Mouse (Mus musculus) midbrain, embryonic 15.5 days (tissue): ENCODE data around the gene Nrl. TPM values are rescaled to one million over a fixed set of nuclear protein-coding genes. Genes with fewer than 3 reads are reported as not detected.

ENCODE experiments used
- ATAC-seq: fragments of 200-750 bp; cut with Nextera tagmentation; replicated peaks from 2 replicates; pipeline ENCODE4 v1.8.0; 2017; ENCODE audit warnings: moderate TSS enrichment
- H3K27ac ChIP-seq: fragments of 300-500 bp; sonication (generic); 2 replicates; pipeline ENCODE4 v1.5.1; 2015; ENCODE audit warnings: mild to moderate bottlenecking, inconsistent platforms
- H3K27me3 ChIP-seq: fragments of 300-500 bp; sonication (generic); replicated peaks from 2 replicates; pipeline ENCODE4 v1.6.1; 2015; ENCODE audit warnings: inconsistent platforms
- H3K36me3 ChIP-seq: fragments of 300-500 bp; sonication (generic); replicated peaks from 2 replicates; pipeline ENCODE4 v1.6.1; 2015; ENCODE audit warnings: inconsistent platforms
- H3K4me1 ChIP-seq: fragments of 300-500 bp; sonication (generic); 2 replicates; pipeline ENCODE4 v1.6.1; 2015; ENCODE audit warnings: inconsistent platforms
- H3K4me2 ChIP-seq: fragments of 300-500 bp; sonication (generic); 2 replicates; pipeline ENCODE4 v1.6.1; 2015; ENCODE audit warnings: inconsistent platforms, mild to moderate bottlenecking, moderate library complexity
- H3K4me3 ChIP-seq: fragments of 300-500 bp; sonication (generic); 2 replicates; pipeline ENCODE4 v1.5.1; 2015; ENCODE audit warnings: mild to moderate bottlenecking, inconsistent platforms
- H3K9ac ChIP-seq: fragments of 300-500 bp; sonication (generic); 2 replicates; pipeline ENCODE4 v1.6.1; 2015; ENCODE audit warnings: mild to moderate bottlenecking, inconsistent platforms
- H3K9me3 ChIP-seq: fragments of 300-500 bp; sonication (generic); 2 replicates; pipeline ENCODE4 v1.6.1; 2016; ENCODE audit warnings: inconsistent platforms
- WGBS: fragments of 180-500 bp; shearing (Covaris S2); methylation state at CpG from one replicate; pipeline ENCODE4 v1.1.7; 2015; ENCODE audit warnings: mixed read lengths; 5-methylcytosine and 5-hydroxymethylcytosine counted together
- polyA plus RNA-seq: library from polyadenylated mRNA; unstranded; fragments of >200 nt; fragmentation: Nextera tagmentation; extraction: Ambion mirVana; gene quantifications from 2 replicates; pipeline ENCODE4 v1.2.1, GENCODE M21; 2015

Nrl gene
- polyA plus RNA-seq, 1 experiment from 2014 or later, result 0.17 TPM

- WGBS, result 57% methylated on average over 4 of the region's 4 CpGs
- Histone ChIP-seq H3K9ac (no peak overlapping the region), H3K9me3 (no peaks in the 10 kb centered on the region), H3K4me1 (peaks cover 11% of the 10 kb centered on the region), H3K4me2 (no peak overlapping the region), H3K36me3 (no peaks in the 10 kb centered on the region), H3K27ac (no peak overlapping the region), H3K4me3 (no peak overlapping the region), H3K27me3 (no peaks in the 10 kb centered on the region)
- ATAC-seq, result no peak
Observed at GRCm38 (mm10) chr14:55524062-55524461, 719 bp downstream of the Nrl start.

GRCm38 (mm10) chr14:55520451-55521361 is 4.1 kb downstream of the Nrl start:
- peak; percentile 85 for ATAC-seq
- WGBS, result under 1% methylated on average over 61 of the region's 61 CpGs
- Histone ChIP-seq H3K9me3 (no peaks in the 10 kb centered on the region), H3K4me2 (peak overlapping the region; percentile 89), H3K36me3 (no peaks in the 10 kb centered on the region), H3K9ac (peak overlapping the region; percentile 63), H3K4me1 (peaks cover 14% of the 10 kb centered on the region), H3K4me3 (peak overlapping the region; percentile 53), H3K27me3 (no peaks in the 10 kb centered on the region), H3K27ac (peak overlapping the region; percentile 83)

GRCm38 (mm10) chr14:55519604-55520003 is 5.2 kb downstream of the Nrl start:
- peak overlapping the region; percentile 27; the same call in 1 of the 2 replicates for H3K27ac ChIP-seq
- H3K4me2 ChIP-seq, result no peak overlapping the region
- H3K9me3 ChIP-seq, result no peaks in the 10 kb centered on the region
- WGBS, result 65% methylated on average over 4 of the region's 4 CpGs
- peaks cover 14% of the 10 kb centered on the region for H3K4me1 ChIP-seq
- no peak overlapping the region for H3K4me3 ChIP-seq
- no peaks in the 10 kb centered on the region for H3K36me3 ChIP-seq
- no peak for ATAC-seq
- no peak overlapping the region for H3K9ac ChIP-seq
- H3K27me3 ChIP-seq, result no peaks in the 10 kb centered on the region

- Histone ChIP-seq H3K4me2 (no peak overlapping the region), H3K36me3 (no peaks in the 10 kb centered on the region), H3K27ac (no peak overlapping the region), H3K9me3 (no peaks in the 10 kb centered on the region), H3K4me3 (no peak overlapping the region), H3K4me1 (peaks cover 14% of the 10 kb centered on the region), H3K27me3 (no peaks in the 10 kb centered on the region), H3K9ac (no peak overlapping the region)
- ATAC-seq, result peak; percentile 67
- 8% methylated on average over 2 of the region's 2 CpGs for WGBS
Observed at GRCm38 (mm10) chr14:55518897-55519296, 5.9 kb downstream of the Nrl start.

- no peak overlapping the region for H3K4me2 ChIP-seq
- WGBS, result 91% methylated on average over 4 of the region's 4 CpGs
- H3K9me3 ChIP-seq, result no peaks in the 10 kb centered on the region
- no peak for ATAC-seq
- H3K4me1 ChIP-seq, result peaks cover 17% of the 10 kb centered on the region
- H3K9ac ChIP-seq, result no peak overlapping the region
- no peak overlapping the region for H3K4me3 ChIP-seq
- H3K27me3 ChIP-seq, result no peaks in the 10 kb centered on the region
- H3K27ac ChIP-seq, result no peak overlapping the region
- H3K36me3 ChIP-seq, result no peaks in the 10 kb centered on the region
Observed at GRCm38 (mm10) chr14:55515846-55516245, 8.9 kb downstream of the Nrl start.

GRCm38 (mm10) chr14:55513927-55514326 is 10.9 kb downstream of the Nrl start:
- no peak for ATAC-seq
- no peak overlapping the region for H3K4me3 ChIP-seq
- no peaks in the 10 kb centered on the region for H3K27me3 ChIP-seq
- no peak overlapping the region for H3K9ac ChIP-seq
- WGBS, result 73% methylated on average over 10 of the region's 10 CpGs
- no peaks in the 10 kb centered on the region for H3K36me3 ChIP-seq
- H3K27ac ChIP-seq, result no peak overlapping the region
- H3K9me3 ChIP-seq, result no peaks in the 10 kb centered on the region
- H3K4me2 ChIP-seq, result no peak overlapping the region
- peaks cover 14% of the 10 kb centered on the region; the same call in 1 of the 2 replicates for H3K4me1 ChIP-seq

- Histone ChIP-seq H3K4me2 (no peak overlapping the region), H3K4me3 (no peak overlapping the region), H3K4me1 (peaks cover 12% of the 10 kb centered on the region; the same call in 1 of the 2 replicates), H3K9me3 (no peaks in the 10 kb centered on the region), H3K36me3 (no peaks in the 10 kb centered on the region), H3K27me3 (no peaks in the 10 kb centered on the region), H3K9ac (no peak overlapping the region), H3K27ac (no peak overlapping the region)
- 0 out of 2 replicates have a peak, but pooled peaks have one; percentile 6 for ATAC-seq
- WGBS, result 61% methylated on average over 7 of the region's 7 CpGs
Observed at GRCm38 (mm10) chr14:55511037-55511436, 13.7 kb downstream of the Nrl start.

GRCm38 (mm10) chr14:55510125-55510731 is 14.6 kb downstream of the Nrl start, which contains the start of gene Cpne6:
Gene Cpne6, plus strand, starts transcription at chr14:55510445.
- Histone ChIP-seq H3K27me3 (no peaks in the 10 kb centered on the region), H3K27ac (no peak within 1 kb of the TSS), H3K36me3 (no peaks in the 10 kb centered on the region), H3K9me3 (no peaks in the 10 kb centered on the region), H3K4me2 (no peak within 1 kb of the TSS), H3K9ac (no peak within 1 kb of the TSS), H3K4me3 (no peak within 1 kb of the TSS), H3K4me1 (peaks cover 12% of the 10 kb centered on the region; the same call in 1 of the 2 replicates)
- ATAC-seq, result peak; percentile 28; the same call in 1 of the 2 replicates
- 72% methylated on average over 21 of the region's 22 CpGs for WGBS

GRCm38 (mm10) chr14:55509540-55509939 is 15.2 kb downstream of the Nrl start:
- Histone ChIP-seq H3K4me2 (no peak overlapping the region), H3K27ac (no peak overlapping the region), H3K4me3 (no peak overlapping the region), H3K4me1 (peaks cover 12% of the 10 kb centered on the region; the same call in 1 of the 2 replicates), H3K9ac (no peak overlapping the region), H3K36me3 (no peaks in the 10 kb centered on the region), H3K9me3 (no peaks in the 10 kb centered on the region), H3K27me3 (no peaks in the 10 kb centered on the region)
- no peak for ATAC-seq
- WGBS, result 80% methylated on average over 10 of the region's 10 CpGs

- H3K27me3 ChIP-seq, result no peaks in the 10 kb centered on the region
- no peak overlapping the region for H3K4me2 ChIP-seq
- H3K9ac ChIP-seq, result no peak overlapping the region
- H3K4me1 ChIP-seq, result peaks cover 12% of the 10 kb centered on the region; the same call in 1 of the 2 replicates
- H3K9me3 ChIP-seq, result no peaks in the 10 kb centered on the region
- H3K27ac ChIP-seq, result no peak overlapping the region
- no peak for ATAC-seq
- no peak overlapping the region for H3K4me3 ChIP-seq
- 51% methylated on average over 7 of the region's 7 CpGs for WGBS
- no peaks in the 10 kb centered on the region for H3K36me3 ChIP-seq
Observed at GRCm38 (mm10) chr14:55507801-55508200, 17.0 kb downstream of the Nrl start.

- Histone ChIP-seq H3K27ac (no peak overlapping the region), H3K9me3 (no peaks in the 10 kb centered on the region), H3K27me3 (no peaks in the 10 kb centered on the region), H3K9ac (no peak overlapping the region), H3K4me2 (no peak overlapping the region), H3K4me1 (peaks cover 4% of the 10 kb centered on the region; the same call in 1 of the 2 replicates), H3K4me3 (no peak overlapping the region), H3K36me3 (peaks cover 14% of the 10 kb centered on the region; the same call in 1 of the 2 replicates)
- WGBS, result 88% methylated on average over 9 of the region's 9 CpGs
- no peak for ATAC-seq
Observed at GRCm38 (mm10) chr14:55505612-55506011, 19.2 kb downstream of the Nrl start.

- peaks cover 39% of the 10 kb centered on the region for H3K36me3 ChIP-seq
Observed at GRCm38 (mm10) chr14:55497449-55497821, 27.3 kb downstream of the Nrl start.

More at GRCm38 (mm10) chr14:55497449-55497821, 27.3 kb downstream of the Nrl start:
- 26% methylated on average over 6 of the region's 6 CpGs for WGBS
- Histone ChIP-seq H3K9me3 (no peaks in the 10 kb centered on the region), H3K4me3 (no peak overlapping the region), H3K27me3 (no peaks in the 10 kb centered on the region), H3K27ac (no peak overlapping the region), H3K4me2 (no peak overlapping the region), H3K9ac (no peak overlapping the region), H3K4me1 (peaks cover 11% of the 10 kb centered on the region)
- ATAC-seq, result peak; percentile 43
